Mouse (Mus musculus) spleen, postnatal 10 days (tissue): ENCODE measurements around the gene Mslnl.

Experiments
- DNase-seq, 2 experiments: peaks; one replicate each; pipeline ENCODE4 v3.0.0; 2021 to 2022; ENCODE audit warnings: low spot score in 2 of 2

Gene Mslnl

DNA sequence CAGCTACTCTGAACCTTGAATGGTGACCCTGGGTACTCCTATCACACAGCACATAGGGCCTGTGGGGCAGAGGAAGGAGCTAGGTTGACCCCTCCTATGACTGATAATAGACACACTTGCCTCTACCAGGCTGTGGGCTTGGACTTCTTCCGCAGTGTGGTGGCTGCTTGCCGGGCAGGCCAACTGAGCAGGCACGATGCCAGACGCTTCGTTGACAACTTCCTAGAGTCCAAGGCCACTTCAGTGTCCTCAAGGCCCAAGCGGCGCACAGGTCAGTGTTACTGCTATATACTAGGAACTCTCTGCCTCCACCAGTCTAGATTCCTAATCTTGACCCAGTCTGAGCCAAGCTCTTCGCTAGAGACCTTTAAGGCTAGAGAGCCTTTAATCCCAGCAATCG lies 8.0 kb downstream of the Mslnl start:
- no peak for DNase-seq

DNA sequence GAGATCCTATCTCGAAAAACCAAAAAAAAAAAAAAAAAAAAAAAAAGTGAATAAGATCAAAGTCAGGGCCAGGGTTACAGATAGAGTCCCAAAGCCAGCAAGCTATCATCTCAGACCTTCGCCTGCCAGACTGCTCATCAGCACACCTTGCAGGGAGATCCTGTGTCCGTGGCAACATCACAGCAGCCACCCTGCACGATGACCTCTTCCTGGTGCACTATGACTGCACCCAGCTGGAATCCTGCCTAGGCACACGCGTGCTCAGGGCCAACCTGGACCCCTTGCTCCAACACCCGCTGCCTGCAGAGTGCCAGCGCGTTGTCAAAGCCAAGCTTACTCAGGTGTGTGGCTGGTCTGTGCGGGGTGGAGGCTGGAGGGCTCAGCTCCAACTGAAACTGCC lies 8.5 kb downstream of the Mslnl start:
- DNase-seq, result no peak

DNA sequence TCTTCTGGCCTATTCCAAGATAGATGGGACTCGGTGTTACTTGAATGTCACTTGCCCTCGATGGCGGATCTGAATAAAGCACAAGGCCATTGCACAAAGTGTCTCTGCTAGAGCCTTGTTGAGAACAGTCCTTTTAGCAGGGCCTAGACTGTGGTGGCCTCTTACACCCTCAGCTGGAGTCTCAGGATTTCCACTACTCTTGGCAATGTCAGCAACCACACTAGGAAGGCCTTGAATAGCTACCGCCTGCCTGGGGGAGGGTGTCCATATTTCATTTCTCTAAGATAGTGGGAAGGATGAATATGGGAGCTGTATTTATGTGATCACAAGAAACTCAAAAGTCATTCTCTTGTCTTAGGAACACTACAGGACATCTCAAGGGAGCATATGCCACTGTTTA lies 12.4 kb downstream of the Mslnl start:
- no peak for DNase-seq

DNA sequence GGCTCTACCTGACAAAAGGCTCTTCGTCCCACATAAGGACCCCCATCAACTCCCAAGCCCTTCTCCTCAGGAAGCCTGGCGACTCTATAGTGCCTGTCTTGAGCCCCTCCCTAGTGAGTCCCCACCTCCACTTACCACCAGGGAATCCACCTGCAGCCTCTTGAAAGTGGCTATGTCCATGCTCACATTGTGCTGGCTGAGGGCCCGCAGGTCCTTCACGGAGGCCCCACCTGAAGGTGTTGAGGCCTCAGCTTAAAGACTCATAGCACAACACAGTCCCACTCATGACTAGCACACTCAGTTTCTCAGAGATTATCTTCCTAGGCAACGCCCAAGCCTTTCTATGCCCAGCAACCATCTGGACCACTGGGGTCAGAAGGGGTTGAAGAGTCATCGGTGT lies 13.5 kb downstream of the Mslnl start:
- DNase-seq, result no peak

DNA sequence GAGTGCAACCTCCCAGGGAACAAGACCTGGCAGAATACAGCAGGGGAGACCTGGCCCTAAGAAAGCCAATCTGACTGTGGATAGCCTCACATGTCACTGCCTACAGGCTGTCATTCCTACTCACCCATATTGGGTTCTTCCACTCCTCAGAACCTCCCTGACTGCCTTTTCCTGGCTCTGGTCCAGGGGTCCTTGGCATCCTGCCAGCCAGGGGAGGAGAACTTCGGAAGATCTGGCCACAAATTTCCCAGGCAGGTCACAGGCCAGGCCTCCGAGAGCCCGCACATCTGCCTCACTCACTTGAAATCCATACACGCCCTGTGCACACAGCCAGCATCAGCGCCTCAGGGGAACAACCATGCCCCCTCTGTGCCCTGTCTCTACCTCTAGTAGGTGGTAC lies 15.6 kb downstream of the Mslnl start:
- DNase-seq, result peak in 1 of 2 experiments; percentile 32

DNA sequence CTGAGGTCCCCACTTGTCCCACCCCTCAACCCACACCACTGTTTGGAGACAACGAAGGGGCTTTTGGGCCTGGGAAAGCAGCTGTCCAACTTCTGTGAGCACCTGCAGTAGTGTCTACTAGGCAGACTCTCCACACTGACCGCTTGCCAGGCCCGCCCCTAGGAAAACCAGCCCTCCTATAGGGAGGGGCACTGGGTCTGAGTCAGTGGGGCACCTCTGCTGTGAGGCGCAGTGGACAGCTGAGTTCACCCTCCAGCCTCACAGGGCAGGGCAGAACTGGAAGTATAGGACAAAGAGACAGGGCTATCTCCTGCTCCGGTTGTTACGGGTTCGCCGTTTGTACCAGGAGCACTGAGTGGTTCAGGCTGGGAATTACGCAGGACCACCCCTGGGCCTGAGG lies 18.4 kb downstream of the Mslnl start, which contains the start of gene Msln:
Msln (minus strand) TSS at position 138 of the 400 bp plus-strand sequence.
- DNase-seq, result no peak

DNA sequence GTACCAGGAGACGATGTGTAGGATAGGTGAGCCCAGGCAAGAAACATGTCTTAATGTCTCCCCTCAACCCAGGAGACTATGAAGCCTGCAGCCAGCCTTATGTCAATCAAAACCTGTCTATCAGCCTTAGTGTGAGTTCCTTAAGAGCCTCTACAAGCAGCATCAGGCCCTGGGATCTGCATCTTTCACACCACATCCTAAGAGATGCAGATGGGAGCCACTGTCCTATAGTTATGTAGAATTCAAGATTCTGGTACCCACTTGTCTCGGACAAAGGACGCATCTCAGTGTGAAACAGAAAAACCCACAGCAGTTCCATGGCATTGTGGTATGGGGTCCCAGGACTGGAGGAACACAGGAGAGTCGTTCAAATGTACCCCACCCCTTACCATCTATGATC lies 19.2 kb downstream of the Mslnl start:
- no peak for DNase-seq

DNA sequence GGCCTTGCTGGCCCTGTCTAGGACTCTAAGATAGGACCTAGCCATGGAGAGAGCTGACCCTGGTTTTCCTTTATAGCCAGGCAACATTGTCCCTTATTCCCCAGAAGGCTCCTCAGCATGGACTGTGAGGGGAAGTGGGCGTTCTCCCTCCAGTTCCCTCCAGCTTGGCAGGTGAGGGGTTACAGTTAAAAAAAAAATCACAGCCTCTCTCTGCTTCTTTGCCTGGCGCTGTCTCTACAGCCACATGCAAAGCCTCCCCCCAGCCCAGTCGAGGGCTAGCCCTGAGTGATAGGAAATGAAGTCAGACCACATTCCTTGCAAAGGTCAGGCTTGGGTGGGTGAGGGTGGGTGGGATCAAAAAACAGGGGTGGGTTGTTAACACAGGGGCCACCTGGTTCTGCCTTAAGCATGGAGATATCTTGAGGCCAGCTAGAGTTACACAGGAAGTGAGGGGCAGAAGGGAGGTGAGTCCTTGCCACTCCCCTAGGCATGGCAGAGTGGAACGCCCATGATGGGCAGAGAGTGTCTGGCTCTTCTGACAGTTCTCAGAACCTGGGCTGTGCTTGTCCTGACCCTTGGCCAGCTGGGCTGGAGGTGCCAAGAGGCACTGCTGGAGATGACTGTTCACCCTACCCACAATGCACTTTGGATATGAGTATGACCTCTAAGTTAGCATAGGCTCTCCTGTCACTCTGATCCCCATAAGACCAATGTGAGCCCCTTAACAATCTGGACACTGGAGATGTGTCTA lies 20.0 kb downstream of the Mslnl start:
- no peak for DNase-seq

DNA sequence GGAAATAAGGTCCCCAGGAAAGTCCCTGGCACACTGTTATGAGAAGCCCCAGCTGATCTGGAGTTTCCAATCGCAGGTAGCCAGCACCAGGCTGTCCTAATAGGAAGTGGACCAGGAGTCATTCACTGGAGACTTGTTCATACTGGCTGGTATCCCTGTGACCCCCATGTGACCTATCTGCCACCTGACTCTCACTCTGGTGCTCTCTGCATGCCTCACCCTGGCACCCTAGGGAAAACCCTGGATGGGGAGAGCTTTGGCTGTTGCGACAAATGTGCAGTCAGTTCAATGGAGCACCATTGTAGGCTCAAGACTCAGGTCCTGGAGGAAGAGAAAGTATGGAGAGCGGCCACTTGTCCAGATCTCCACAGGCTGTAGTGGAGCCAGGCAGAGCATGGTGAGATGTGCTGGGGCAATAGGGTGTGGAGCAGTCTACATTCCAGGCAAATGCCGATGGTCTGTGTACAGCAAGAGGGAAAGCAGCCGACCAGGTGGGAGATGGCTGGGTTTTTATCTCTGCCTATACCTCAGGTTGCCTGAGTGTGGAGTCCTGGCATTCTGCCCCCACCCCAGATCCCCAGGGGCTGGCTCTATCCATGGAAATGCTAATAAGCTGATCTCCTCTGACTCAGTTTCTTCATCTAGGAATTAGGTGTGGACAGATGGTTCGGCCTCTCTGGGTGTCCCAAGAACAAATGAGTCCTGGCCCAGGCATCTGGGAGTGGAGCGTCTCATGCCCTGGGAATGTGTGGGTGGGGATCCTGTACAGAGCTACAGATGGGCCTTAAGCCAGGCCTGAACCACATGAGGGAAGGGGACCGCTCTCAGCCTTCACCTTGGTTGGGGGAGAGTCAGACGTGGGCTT lies 20.8 kb downstream of the Mslnl start:
- DNase-seq, result no peak

DNA sequence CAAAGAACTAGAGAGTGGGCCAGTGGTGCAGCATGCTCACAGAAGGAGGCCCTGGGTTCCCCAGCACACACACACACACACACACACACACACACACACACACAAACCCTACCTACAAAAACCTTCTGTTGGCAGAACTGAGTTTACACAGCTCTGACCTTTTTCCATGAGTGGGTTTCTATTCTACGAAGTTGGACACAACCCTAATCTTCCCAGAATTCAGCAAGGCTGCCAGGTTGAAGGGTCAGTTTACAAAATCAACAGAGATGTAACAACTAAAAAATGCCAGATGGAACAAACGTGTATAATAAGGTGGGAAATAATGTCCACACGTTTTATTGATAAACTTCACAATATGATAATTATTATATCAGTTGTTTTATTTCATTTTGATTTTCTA lies 21.8 kb downstream of the Mslnl start:
- DNase-seq, result no peak

DNA sequence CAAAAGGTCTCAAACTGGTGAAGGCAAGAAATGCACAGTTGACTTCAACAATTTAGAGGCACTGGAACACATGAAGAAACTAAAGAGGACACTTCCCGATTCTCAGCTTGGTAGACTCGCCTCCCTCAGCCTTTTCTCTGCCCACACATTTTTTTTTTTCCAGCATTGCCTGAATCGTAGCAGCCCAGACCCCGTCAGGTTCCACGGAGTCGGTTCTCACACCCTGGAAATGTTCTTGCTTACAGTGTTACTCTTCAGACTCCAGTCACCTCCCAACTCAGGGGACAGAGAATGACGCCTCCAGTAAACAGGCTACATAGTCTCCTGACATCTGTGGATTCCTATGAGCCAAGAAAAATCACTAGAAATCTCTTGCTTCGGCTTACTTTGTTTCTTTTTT lies 24.3 kb downstream of the Mslnl start:
- no peak for DNase-seq

DNA sequence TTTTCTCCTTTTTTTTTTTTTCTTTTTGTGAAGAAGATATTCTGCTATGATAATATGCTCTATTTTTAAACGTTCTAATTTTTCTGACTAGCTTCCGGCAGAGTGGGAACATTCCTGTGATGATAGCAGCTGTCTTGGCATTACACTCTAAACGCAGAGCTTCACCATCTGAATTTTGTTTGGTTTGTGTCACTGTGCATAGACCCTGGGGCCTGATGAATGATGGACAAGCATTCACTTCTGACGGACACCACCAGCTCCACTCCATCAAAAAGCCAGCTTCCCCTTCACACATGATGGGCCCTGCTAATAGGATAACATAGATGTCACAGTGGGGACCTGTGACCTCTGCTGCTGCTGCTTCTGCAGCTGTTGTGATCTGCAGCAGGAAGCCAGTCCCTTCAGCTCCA lies 25.7 kb downstream of the Mslnl start:
- no peak for DNase-seq

DNA sequence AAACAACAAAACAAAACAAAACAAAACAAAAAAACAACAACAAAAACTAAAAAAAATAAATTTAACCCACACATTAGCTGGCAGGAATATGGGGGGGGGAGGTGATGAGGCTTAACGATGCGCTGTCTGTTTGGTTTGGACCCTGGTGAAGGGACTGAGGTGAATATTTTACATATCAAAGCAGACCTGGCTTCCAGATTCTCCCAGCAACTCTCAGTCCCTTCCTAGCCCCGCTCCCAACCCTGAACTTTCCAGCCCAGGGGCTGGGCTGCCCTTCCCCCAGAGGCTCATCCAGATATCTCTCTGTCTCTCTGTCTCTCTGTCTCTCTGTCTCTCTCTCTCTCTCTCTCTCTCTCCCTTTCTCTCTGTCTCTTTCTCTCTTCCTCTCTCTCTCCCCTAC lies 26.7 kb downstream of the Mslnl start:
- DNase-seq, result no peak

DNA sequence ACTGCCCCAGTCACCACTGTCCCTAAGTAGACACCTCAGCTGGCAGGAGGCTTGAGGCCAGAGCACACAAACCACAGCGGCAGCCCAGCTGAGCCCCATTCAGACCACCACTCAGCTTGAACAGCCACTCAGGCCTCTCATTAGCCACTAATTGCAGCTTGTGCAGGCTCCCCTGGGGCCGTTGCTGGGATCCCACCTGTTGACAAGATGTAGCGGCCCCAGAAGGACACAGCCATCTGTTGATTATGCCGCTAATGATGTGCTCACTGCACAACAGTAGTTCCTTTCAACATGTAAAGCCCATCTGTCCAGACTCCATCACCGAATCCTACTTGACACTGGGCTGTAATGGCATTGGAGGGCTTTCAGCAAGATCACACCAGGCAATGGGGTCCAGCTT lies 30.0 kb downstream of the Mslnl start:
- no peak for DNase-seq

DNA sequence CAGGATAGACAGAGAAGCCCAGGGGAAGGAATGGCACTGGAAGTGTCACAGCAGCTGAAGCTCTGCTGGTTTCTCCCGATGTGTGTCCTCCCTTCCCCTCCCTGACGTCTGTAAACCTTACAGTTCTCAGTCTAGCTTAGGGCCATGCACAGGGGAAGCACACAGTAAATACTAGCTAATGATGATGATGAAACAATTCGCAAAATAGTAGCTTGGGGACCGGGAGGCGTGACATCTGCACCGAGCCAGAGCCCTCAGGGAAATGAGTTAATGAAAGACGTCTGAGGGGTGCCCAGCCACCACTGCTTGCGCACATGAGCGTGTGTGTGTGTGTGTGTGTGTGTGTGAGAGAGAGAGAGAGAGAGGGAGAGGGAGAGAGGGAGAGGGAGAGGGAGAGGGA lies 33.5 kb downstream of the Mslnl start:
- no peak for DNase-seq

DNA sequence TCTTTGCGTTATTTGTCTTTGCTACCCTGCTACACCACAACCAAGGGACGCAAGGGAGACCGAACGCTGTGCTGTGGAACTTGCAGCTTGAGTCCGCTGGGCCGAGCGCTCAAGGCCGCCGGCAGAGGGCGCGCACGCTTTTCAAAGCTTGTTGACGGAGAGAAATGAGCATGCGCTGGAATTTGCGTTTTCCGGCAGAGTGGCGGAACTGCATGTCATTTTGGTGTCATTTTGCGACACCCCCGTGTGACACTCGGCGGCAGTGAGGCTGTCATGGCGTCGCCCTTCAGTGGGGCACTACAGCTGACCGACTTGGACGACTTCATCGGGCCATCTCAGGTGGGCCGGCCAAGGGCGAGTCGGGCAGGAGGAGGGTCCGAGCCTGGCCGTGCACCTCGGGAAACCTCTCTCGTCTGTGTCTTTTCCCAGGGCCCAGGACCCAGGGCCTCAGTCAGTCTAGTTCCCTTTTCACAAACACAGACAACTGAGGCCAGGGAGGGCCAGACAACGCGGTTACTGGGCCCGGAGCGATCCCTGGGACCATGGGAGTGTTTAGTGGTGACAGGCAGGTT lies 37.8 kb downstream of the Mslnl start, which contains the start of gene Narfl:
Narfl (plus strand) TSS at position 228 of the 572 bp plus-strand sequence.
- DNase-seq, result peak; percentile 98

DNA sequence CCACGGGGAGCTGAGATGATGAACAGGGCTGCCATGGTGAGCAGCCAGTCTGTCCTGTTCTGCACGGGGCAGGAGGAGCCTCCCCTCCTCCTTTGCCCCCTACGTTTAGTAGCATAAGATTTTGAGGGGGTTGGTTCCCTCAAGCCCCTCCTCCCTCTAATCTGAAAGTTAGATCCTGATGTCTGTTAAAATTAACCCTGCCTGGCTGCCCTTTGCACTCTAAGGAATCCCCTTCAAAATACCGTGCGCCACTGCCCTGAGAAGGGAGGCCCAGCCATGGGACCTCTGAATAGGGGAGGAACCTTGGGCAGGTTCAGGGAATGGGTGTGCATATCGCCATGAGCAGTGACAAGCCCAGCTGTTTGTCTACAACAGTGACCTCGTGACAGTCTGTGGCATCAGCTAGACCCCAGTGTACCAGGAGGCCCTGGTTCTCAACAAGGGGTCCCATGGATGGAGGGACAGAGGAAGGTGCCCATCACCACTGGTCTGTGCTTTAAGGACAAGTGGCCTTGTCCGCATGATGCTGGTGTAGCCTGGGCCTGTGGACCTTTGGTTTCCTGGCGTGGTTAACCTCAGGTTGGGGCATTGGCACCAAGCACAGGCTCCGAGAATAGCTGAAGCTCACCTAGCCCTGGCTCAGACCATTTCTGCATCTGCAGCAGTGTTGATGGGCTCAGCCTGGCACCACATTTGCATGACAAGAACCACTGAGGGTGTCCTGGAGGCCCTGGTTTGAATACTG lies 39.6 kb downstream of the Mslnl start:
- DNase-seq, result no peak

DNA sequence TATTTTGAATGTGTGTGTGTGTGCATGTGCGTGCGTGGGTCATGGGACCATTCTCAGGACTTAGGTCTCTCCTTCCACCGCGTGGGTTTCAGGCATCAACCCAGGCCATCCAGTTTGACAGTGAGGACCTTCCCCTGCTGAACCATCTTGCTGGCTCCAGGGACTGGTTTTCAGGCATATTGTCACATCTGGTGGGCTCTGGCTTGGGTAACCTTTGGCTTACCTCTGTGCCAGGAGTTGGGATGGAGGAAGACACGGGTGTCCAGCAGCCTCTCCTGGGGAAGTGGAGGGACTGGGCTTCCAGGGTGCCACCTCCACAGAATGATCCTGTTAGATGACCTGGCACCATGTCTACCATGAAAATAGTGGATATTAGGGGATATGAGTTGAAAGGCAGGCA lies 42.1 kb downstream of the Mslnl start:
- DNase-seq, result no peak

DNA sequence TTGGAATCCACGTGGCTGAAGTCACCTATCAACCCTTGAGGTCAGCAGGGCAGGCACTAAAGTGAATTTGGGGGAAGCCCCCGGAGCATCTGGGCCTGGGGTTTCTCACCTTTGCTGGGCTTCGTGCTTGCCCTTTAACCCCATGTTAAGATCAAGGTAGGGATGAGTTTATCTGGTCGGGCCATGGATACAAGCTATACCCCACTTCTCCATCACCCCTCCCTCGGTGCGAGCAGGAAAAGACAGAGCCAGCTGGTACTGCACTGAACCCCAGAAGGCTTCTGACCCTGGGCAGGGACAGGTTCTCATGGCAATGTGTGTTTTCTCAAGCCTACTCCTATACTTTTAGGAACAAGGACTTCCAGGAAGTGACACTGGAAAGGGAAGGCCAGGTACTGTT lies 45.5 kb downstream of the Mslnl start:
- DNase-seq, result no peak

DNA sequence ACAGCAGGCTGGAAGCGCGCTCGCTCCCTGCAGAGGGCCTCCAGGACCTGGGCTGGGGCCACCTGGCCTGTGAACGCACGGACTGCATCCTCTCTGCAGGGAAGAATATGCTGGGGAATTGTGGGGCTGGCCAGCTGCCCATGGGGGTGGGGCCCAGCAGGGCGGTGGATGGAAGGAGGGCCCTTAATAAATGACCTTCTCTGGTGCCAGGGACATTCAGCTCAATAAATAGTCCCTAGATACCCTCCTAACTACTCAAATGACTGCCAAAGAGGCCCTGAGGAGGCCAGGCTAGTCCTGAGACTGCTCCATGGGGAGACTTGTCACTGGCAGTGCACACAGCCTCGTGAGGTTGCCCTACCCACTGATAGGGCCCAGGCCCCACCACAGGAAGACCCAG lies 47.2 kb downstream of the Mslnl start:
- no peak for DNase-seq

DNA sequence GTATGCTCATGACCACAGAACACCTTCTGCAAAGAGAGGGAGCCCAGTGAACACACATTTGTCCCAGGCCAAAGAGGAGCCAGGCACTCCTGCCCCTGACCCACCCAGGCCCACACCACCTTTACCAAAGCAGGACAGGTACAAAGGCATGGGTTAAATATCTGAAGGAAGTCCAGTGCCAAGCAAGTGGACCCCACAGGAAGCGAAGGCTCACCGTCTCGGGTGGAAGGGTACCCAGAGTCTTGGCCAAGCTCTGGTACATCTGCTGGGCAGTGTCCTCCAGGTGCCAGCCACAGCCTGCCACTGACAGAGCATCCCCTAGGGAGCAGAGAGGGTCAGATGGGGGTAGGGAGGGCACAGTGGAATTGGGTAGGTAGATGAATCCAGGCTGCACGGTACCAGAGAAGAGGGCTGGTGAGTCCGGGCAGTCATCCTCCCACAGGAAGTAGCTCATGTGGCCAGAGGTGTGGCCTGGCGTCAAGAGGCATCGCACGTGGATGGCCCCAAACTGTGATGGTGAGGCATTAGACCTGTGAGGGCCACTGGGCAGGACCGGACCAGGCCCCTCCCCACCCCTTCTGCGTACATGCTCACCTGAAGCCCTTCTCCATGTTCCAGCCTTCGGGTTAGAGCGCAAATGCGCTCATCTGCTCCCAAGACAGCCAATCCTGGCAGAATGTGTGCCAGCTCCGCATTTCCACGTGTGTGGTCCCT lies 48.2 kb downstream of the Mslnl start:
- peak in 1 of 2 experiments; percentile 13 for DNase-seq
